Mouse (Mus musculus) forebrain, embryonic 16.5 days (tissue): ENCODE results near the gene Fgfr2. TPM values are rescaled to one million over a fixed set of nuclear protein-coding genes. Genes with fewer than 3 reads are reported as not detected.

ENCODE experiments used
- ATAC-seq: fragments of 200-750 bp; cut with Nextera tagmentation; 2 replicates; pipeline ENCODE4 v1.8.0; 2017; ENCODE audit warnings: mild to moderate bottlenecking, moderate library complexity
- H3K27ac ChIP-seq: fragments of 300-500 bp; sonication (generic); 2 replicates; pipeline ENCODE4 v1.5.1; 2014; ENCODE audit warnings: low read length, control low read depth
- H3K27me3 ChIP-seq: fragments of 300-500 bp; sonication (generic); replicated peaks from 2 replicates; pipeline ENCODE4 v1.6.1; 2014; ENCODE audit warnings: low read length; ENCODE audit not compliant: control insufficient read depth, insufficient read depth
- H3K36me3 ChIP-seq: fragments of 300-500 bp; sonication (generic); 2 replicates; pipeline ENCODE4 v1.6.1; 2014; ENCODE audit not compliant: control insufficient read depth, insufficient read depth
- H3K4me1 ChIP-seq: fragments of 300-500 bp; sonication (generic); replicated peaks from 2 replicates; pipeline ENCODE4 v1.6.1; 2014; ENCODE audit warnings: low read length; ENCODE audit not compliant: control insufficient read depth, insufficient read depth
- H3K4me2 ChIP-seq: fragments of 300-500 bp; sonication (generic); 2 replicates; pipeline ENCODE4 v1.6.1; 2014; ENCODE audit warnings: mild to moderate bottlenecking, low read length, control low read depth
- H3K4me3 ChIP-seq: fragments of 300-500 bp; sonication (generic); replicated peaks from 2 replicates; pipeline ENCODE4 v1.5.1; 2014; ENCODE audit warnings: mild to moderate bottlenecking, low read length, control low read depth
- H3K9ac ChIP-seq: fragments of 300-500 bp; sonication (generic); replicated peaks from 2 replicates; pipeline ENCODE4 v1.6.1; 2014; ENCODE audit warnings: low read depth, low read length, control low read depth
- H3K9me3 ChIP-seq: fragments of 300-500 bp; sonication (generic); 2 replicates; pipeline ENCODE4 v1.6.1; 2016; ENCODE audit warnings: low read length; ENCODE audit not compliant: control insufficient read depth
- WGBS: fragments of 180-500 bp; shearing (Covaris S2); extraction: QIAGEN DNeasy Blood & Tissue Kit; methylation state at CpG from one replicate; pipeline ENCODE4 v1.1.7; 2014; 5-methylcytosine and 5-hydroxymethylcytosine counted together
- polyA plus RNA-seq: library from polyadenylated mRNA; unstranded; fragments of >200 nt; fragmentation: Nextera tagmentation; extraction: Ambion mirVana; gene quantifications from 2 replicates; pipeline ENCODE4 v1.2.1, GENCODE M21; 2015

The Fgfr2 gene
- polyA plus RNA-seq, 1 experiment from 2014 or later: 39.2 TPM

GRCm38 (mm10) chr7:130764160-130764559, 2359.0 kb downstream of the Fgfr2 start:
- Histone ChIP-seq H3K27ac (no peak overlapping the region), H3K4me2 (no peak overlapping the region), H3K36me3 (peaks cover 7% of the 10 kb centered on the region), H3K4me1 (peaks cover 4% of the 10 kb centered on the region), H3K27me3 (no peaks in the 10 kb centered on the region), H3K9ac (no peak overlapping the region), H3K4me3 (no peak overlapping the region), H3K9me3 (no peaks in the 10 kb centered on the region)
- no peak for ATAC-seq
- WGBS: 95% methylated on average over 17 of the region's 17 CpGs

- Histone ChIP-seq H3K36me3 (peaks cover 11% of the 10 kb centered on the region), H3K4me3 (no peak overlapping the region), H3K4me2 (no peak overlapping the region), H3K4me1 (peaks cover 4% of the 10 kb centered on the region), H3K9me3 (no peaks in the 10 kb centered on the region), H3K9ac (no peak overlapping the region), H3K27me3 (no peaks in the 10 kb centered on the region), H3K27ac (peak overlapping the region; percentile 19; the same call in 1 of the 2 replicates)
- peak; percentile 68 for ATAC-seq
- WGBS: 30% methylated on average over 17 of the region's 17 CpGs
These were observed 2360.9 kb downstream of the Fgfr2 start for GRCm38 (mm10) chr7:130762071-130762897.

- H3K9me3 ChIP-seq: no peaks in the 10 kb centered on the region
- H3K4me2 ChIP-seq: no peak overlapping the region
- peaks cover 5% of the 10 kb centered on the region for H3K4me1 ChIP-seq
- no peak for ATAC-seq
- H3K27me3 ChIP-seq: no peaks in the 10 kb centered on the region
- no peak overlapping the region for H3K9ac ChIP-seq
- H3K36me3 ChIP-seq: peaks cover 16% of the 10 kb centered on the region
- H3K4me3 ChIP-seq: no peak overlapping the region
- no peak overlapping the region for H3K27ac ChIP-seq
- 89% methylated on average over 11 of the region's 11 CpGs for WGBS
These were observed 2365.8 kb downstream of the Fgfr2 start for GRCm38 (mm10) chr7:130757326-130757865.

- no peak overlapping the region for H3K9ac ChIP-seq
- H3K27me3 ChIP-seq: no peaks in the 10 kb centered on the region
- H3K27ac ChIP-seq: no peak overlapping the region
- H3K9me3 ChIP-seq: no peaks in the 10 kb centered on the region
- no peak overlapping the region for H3K4me3 ChIP-seq
- WGBS: 87% methylated on average over 7 of the region's 7 CpGs
- H3K36me3 ChIP-seq: peaks cover 21% of the 10 kb centered on the region
- no peak overlapping the region for H3K4me2 ChIP-seq
- no peak for ATAC-seq
- peaks cover 3% of the 10 kb centered on the region for H3K4me1 ChIP-seq
These were observed 2366.8 kb downstream of the Fgfr2 start for GRCm38 (mm10) chr7:130756343-130756835.

- no peak overlapping the region for H3K27ac ChIP-seq
These were observed 2368.4 kb downstream of the Fgfr2 start for GRCm38 (mm10) chr7:130754790-130755189.

GRCm38 (mm10) chr7:130751678-130752077, 2371.5 kb downstream of the Fgfr2 start:
- Histone ChIP-seq H3K36me3 (peaks cover 14% of the 10 kb centered on the region), H3K4me3 (no peak overlapping the region), H3K9ac (no peak overlapping the region), H3K27me3 (no peaks in the 10 kb centered on the region), H3K9me3 (no peaks in the 10 kb centered on the region), H3K4me2 (no peak overlapping the region), H3K27ac (no peak overlapping the region), H3K4me1 (peaks cover 18% of the 10 kb centered on the region)
- ATAC-seq: no peak
- 72% methylated on average over 9 of the region's 9 CpGs for WGBS

More at GRCm38 (mm10) chr7:130754790-130755189, 2368.4 kb downstream of the Fgfr2 start:
- no peak overlapping the region for H3K4me3 ChIP-seq
- H3K9me3 ChIP-seq: no peaks in the 10 kb centered on the region
- no peak overlapping the region for H3K9ac ChIP-seq
- peaks cover 21% of the 10 kb centered on the region for H3K36me3 ChIP-seq
- 88% methylated on average over 2 of the region's 2 CpGs for WGBS
- H3K27me3 ChIP-seq: no peaks in the 10 kb centered on the region
- H3K4me2 ChIP-seq: no peak overlapping the region
- ATAC-seq: no peak
- peaks cover 17% of the 10 kb centered on the region for H3K4me1 ChIP-seq

GRCm38 (mm10) chr7:130750752-130751490, 2372.2 kb downstream of the Fgfr2 start:
- Histone ChIP-seq H3K4me2 (no peak overlapping the region), H3K9ac (0 out of 2 replicates have a peak overlapping the region, but pooled peaks have one; percentile 16)

GRCm38 (mm10) chr7:130749165-130749564, 2374.0 kb downstream of the Fgfr2 start:
- no peaks in the 10 kb centered on the region for H3K27me3 ChIP-seq
- no peak overlapping the region for H3K9ac ChIP-seq
- H3K4me2 ChIP-seq: no peak overlapping the region
- H3K4me3 ChIP-seq: no peak overlapping the region
- H3K36me3 ChIP-seq: peaks cover 12% of the 10 kb centered on the region; the same call in 1 of the 2 replicates
- no peak overlapping the region for H3K27ac ChIP-seq
- WGBS: 89% methylated on average over 4 of the region's 4 CpGs
- ATAC-seq: no peak
- no peaks in the 10 kb centered on the region for H3K9me3 ChIP-seq
- H3K4me1 ChIP-seq: peaks cover 18% of the 10 kb centered on the region

More at GRCm38 (mm10) chr7:130750752-130751490, 2372.2 kb downstream of the Fgfr2 start:
- peaks cover 14% of the 10 kb centered on the region for H3K36me3 ChIP-seq
- H3K27me3 ChIP-seq: no peaks in the 10 kb centered on the region
- peaks cover 18% of the 10 kb centered on the region for H3K4me1 ChIP-seq
- peak; percentile 88 for ATAC-seq
- 11% methylated on average over 17 of the region's 17 CpGs for WGBS
- peak overlapping the region; percentile 29 for H3K27ac ChIP-seq
- no peaks in the 10 kb centered on the region for H3K9me3 ChIP-seq
- H3K4me3 ChIP-seq: no peak overlapping the region
